Mouse (Mus musculus) neural tube, embryonic 15.5 days (tissue): ENCODE data around the gene Bco2. TPM values are rescaled to one million over a fixed set of nuclear protein-coding genes. Genes with fewer than 3 reads are reported as not detected.

Source experiments
- ATAC-seq: fragments of 200-750 bp; cut with Nextera tagmentation; 2 replicates; pipeline ENCODE4 v1.8.0; 2017; ENCODE audit warnings: mild to moderate bottlenecking, moderate TSS enrichment, moderate library complexity; ENCODE audit not compliant: low FRiP score
- H3K27ac ChIP-seq: fragments of 300-500 bp; sonication (generic); replicated peaks from 2 replicates; pipeline ENCODE4 v1.5.1; 2015; ENCODE audit warnings: mild to moderate bottlenecking, inconsistent platforms
- H3K27me3 ChIP-seq: fragments of 300-500 bp; sonication (generic); replicated peaks from 2 replicates; pipeline ENCODE4 v1.6.1; 2015; ENCODE audit warnings: inconsistent platforms
- H3K36me3 ChIP-seq: fragments of 300-500 bp; sonication (generic); 2 replicates; pipeline ENCODE4 v1.6.1; 2015; ENCODE audit warnings: inconsistent platforms
- H3K4me1 ChIP-seq: fragments of 300-500 bp; sonication (generic); 2 replicates; pipeline ENCODE4 v1.6.1; 2015; ENCODE audit warnings: inconsistent platforms
- H3K4me2 ChIP-seq: fragments of 300-500 bp; sonication (generic); 2 replicates; pipeline ENCODE4 v1.6.1; 2015; ENCODE audit warnings: inconsistent platforms, mild to moderate bottlenecking, moderate library complexity
- H3K4me3 ChIP-seq: fragments of 300-500 bp; sonication (generic); replicated peaks from 2 replicates; pipeline ENCODE4 v1.5.1; 2015; ENCODE audit warnings: mild to moderate bottlenecking, inconsistent platforms
- H3K9ac ChIP-seq: fragments of 300-500 bp; sonication (generic); replicated peaks from 2 replicates; pipeline ENCODE4 v1.6.1; 2015; ENCODE audit warnings: mild to moderate bottlenecking, inconsistent platforms
- H3K9me3 ChIP-seq: fragments of 300-500 bp; sonication (generic); replicated peaks from 2 replicates; pipeline ENCODE4 v1.6.1; 2016; ENCODE audit warnings: inconsistent platforms
- WGBS: fragments of 180-500 bp; shearing (Covaris S2); methylation state at CpG from one replicate; pipeline ENCODE4 v1.1.7; 2015; ENCODE audit warnings: mixed read lengths; 5-methylcytosine and 5-hydroxymethylcytosine counted together
- polyA plus RNA-seq: library from polyadenylated mRNA; unstranded; fragments of >200 nt; fragmentation: Nextera tagmentation; extraction: Ambion mirVana; gene quantifications from 2 replicates; pipeline ENCODE4 v1.2.1, GENCODE M21; 2015

The Bco2 gene
- polyA plus RNA-seq, 1 experiment from 2014 or later: 0.15 TPM

DNA sequence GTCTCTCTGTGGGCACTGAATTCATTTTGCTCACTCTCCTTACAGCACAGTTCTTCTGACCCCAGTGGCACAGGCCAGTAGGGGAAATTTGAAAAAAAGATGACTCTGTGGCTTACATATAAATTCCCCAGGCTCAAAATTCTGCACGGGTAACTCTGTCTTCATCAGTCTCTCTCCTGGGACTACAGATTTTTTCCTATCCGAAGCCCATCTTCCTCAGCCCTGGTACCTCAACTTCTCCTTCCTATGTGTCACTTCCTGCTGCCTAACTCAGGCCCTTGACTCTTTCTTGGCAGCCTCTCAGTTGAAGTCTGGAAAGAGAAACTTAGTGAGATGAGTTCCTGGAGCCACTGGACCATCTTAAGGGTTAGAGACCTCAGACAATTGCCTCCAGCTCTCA lies 1.4 kb downstream of the Bco2 start:
- H3K9ac ChIP-seq: no peak overlapping the region
- H3K4me3 ChIP-seq: no peak overlapping the region
- H3K9me3 ChIP-seq: no peaks in the 10 kb centered on the region
- H3K27me3 ChIP-seq: no peaks in the 10 kb centered on the region
- no peak overlapping the region for H3K27ac ChIP-seq
- H3K4me1 ChIP-seq: peaks cover 14% of the 10 kb centered on the region
- no peak overlapping the region for H3K4me2 ChIP-seq
- H3K36me3 ChIP-seq: no peaks in the 10 kb centered on the region
- WGBS: 89% methylated on average over 2 of the region's 2 CpGs
- ATAC-seq: no peak

DNA sequence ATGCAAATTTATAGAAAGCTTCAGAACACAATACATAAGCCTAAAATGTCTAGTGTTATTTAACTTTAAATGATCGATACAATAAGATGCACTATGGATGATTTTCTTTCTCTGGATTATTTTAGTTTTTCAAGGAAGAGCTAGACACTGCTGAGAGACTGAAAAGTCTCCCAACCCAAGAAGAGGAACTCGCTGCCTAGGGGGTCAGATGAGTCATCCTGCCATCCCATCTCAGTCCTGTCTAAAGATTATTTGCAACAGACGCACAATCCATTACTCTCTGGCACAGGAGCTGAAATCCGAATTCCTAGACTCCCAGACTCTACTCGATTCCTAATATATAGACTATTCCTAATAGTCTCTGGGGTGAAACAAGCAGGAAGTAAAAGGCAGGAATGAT lies 2.8 kb downstream of the Bco2 start:
- no peak overlapping the region for H3K4me3 ChIP-seq
- no peaks in the 10 kb centered on the region for H3K9me3 ChIP-seq
- H3K27ac ChIP-seq: no peak overlapping the region
- no peak overlapping the region for H3K4me2 ChIP-seq
- ATAC-seq: no peak
- H3K27me3 ChIP-seq: no peaks in the 10 kb centered on the region
- 94% methylated on average over 5 of the region's 5 CpGs for WGBS
- H3K36me3 ChIP-seq: no peaks in the 10 kb centered on the region
- H3K9ac ChIP-seq: no peak overlapping the region
- peaks cover 14% of the 10 kb centered on the region for H3K4me1 ChIP-seq

GRCm38 (mm10) chr9:50548936-50549335 lies 6.0 kb downstream of the Bco2 start:
- 0 out of 2 replicates have a peak, but pooled peaks cover 2% of the 10 kb centered on the region for H3K4me1 ChIP-seq
- ATAC-seq: no peak
- no peak overlapping the region for H3K9ac ChIP-seq
- H3K27ac ChIP-seq: no peak overlapping the region
- no peaks in the 10 kb centered on the region for H3K27me3 ChIP-seq
- 91% methylated on average over 4 of the region's 4 CpGs for WGBS
- H3K9me3 ChIP-seq: no peaks in the 10 kb centered on the region
- no peaks in the 10 kb centered on the region for H3K36me3 ChIP-seq
- no peak overlapping the region for H3K4me2 ChIP-seq
- H3K4me3 ChIP-seq: no peak overlapping the region

- H3K9ac ChIP-seq: no peak overlapping the region
- H3K4me1 ChIP-seq: no peaks in the 10 kb centered on the region
- WGBS: 64% methylated on average over 5 of the region's 5 CpGs
- H3K4me2 ChIP-seq: no peak overlapping the region
- no peak overlapping the region for H3K4me3 ChIP-seq
- H3K9me3 ChIP-seq: no peaks in the 10 kb centered on the region
- H3K27ac ChIP-seq: no peak overlapping the region
- no peak for ATAC-seq
- no peaks in the 10 kb centered on the region for H3K36me3 ChIP-seq
- no peaks in the 10 kb centered on the region for H3K27me3 ChIP-seq
These were observed 7.0 kb downstream of the Bco2 start for GRCm38 (mm10) chr9:50547859-50548478.

DNA sequence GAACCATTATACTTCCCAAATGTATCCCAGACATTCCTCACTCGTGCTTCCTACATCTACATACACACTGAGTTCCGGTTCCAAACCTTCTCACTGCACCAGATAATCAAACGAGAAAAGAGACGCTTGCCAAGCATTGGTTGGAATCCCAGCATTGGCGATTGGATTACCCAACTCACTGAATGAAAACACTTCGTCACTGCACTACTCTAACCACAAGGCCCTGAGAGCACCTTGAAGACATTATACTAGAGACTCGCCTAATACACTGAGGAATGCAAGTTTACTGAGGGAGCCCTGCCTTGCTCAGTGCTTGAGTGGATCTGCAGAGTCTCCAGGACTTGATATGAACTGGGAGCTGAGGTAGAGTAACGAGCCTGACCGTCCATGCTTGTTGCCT lies 12.6 kb downstream of the Bco2 start:
- H3K4me2 ChIP-seq: no peak overlapping the region
- WGBS: 80% methylated on average over 9 of the region's 9 CpGs
- H3K4me1 ChIP-seq: no peaks in the 10 kb centered on the region
- no peak overlapping the region for H3K27ac ChIP-seq
- H3K4me3 ChIP-seq: no peak overlapping the region
- no peak overlapping the region for H3K9ac ChIP-seq
- H3K9me3 ChIP-seq: no peaks in the 10 kb centered on the region
- H3K36me3 ChIP-seq: no peaks in the 10 kb centered on the region
- no peak for ATAC-seq
- no peaks in the 10 kb centered on the region for H3K27me3 ChIP-seq

DNA sequence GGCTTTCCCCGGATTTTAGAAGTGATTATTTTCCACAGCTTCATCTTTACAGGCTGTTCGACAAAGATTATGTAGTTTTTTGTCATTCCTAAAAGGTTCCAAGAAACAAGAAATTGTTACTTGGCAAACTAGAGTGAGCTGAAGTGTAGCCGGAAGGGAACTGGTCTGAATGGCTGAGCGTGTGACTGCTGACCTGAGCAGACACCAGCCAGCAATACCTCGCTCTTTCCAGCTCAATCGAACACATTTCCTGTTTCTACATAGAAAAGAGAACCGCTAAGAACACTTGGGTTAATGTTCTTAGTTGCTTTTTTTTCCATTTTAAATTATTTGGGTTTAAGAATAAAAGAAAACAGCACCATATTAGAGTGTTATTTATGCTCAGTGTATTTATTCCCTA lies 14.8 kb downstream of the Bco2 start:
- no peaks in the 10 kb centered on the region for H3K27me3 ChIP-seq
- no peak overlapping the region for H3K27ac ChIP-seq
- no peak for ATAC-seq
- no peak overlapping the region for H3K4me2 ChIP-seq
- no peak overlapping the region for H3K9ac ChIP-seq
- no peak overlapping the region for H3K4me3 ChIP-seq
- WGBS: 76% methylated on average over 7 of the region's 7 CpGs
- no peaks in the 10 kb centered on the region for H3K36me3 ChIP-seq
- H3K9me3 ChIP-seq: no peaks in the 10 kb centered on the region
- no peaks in the 10 kb centered on the region for H3K4me1 ChIP-seq

DNA sequence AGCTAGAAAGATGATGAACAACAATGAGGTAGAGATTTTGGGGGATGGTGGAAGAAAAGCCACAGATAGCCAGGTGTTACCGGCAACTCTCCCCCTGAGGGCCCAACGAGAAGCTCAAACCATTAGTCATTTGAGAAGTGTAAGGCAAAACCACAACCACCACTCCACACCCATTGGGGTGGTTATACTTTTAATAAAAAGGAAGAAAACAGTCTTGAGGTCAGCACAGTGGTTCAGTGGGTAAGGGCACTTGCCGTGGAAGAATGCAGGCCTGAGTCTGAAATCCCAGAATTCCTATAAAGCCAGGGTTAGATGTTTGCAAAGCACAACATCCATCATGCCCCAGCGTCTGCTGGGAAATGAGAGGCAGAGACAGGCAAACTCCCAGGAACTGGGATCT lies 17.7 kb downstream of the Bco2 start:
- H3K4me1 ChIP-seq: no peaks in the 10 kb centered on the region
- WGBS: 78% methylated on average over 4 of the region's 4 CpGs
- no peak for ATAC-seq
- no peak overlapping the region for H3K4me3 ChIP-seq
- H3K36me3 ChIP-seq: no peaks in the 10 kb centered on the region
- no peaks in the 10 kb centered on the region for H3K27me3 ChIP-seq
- no peak overlapping the region for H3K9ac ChIP-seq
- H3K4me2 ChIP-seq: no peak overlapping the region
- H3K27ac ChIP-seq: no peak overlapping the region
- no peaks in the 10 kb centered on the region for H3K9me3 ChIP-seq

- Histone ChIP-seq H3K4me2 (no peak overlapping the region), H3K9me3 (no peaks in the 10 kb centered on the region), H3K36me3 (no peaks in the 10 kb centered on the region), H3K27me3 (no peaks in the 10 kb centered on the region), H3K4me1 (no peaks in the 10 kb centered on the region), H3K27ac (no peak overlapping the region), H3K9ac (no peak overlapping the region), H3K4me3 (no peak overlapping the region)
- WGBS: 86% methylated on average over 7 of the region's 7 CpGs
- no peak for ATAC-seq
These were observed 18.3 kb downstream of the Bco2 start for GRCm38 (mm10) chr9:50536603-50537135.

DNA sequence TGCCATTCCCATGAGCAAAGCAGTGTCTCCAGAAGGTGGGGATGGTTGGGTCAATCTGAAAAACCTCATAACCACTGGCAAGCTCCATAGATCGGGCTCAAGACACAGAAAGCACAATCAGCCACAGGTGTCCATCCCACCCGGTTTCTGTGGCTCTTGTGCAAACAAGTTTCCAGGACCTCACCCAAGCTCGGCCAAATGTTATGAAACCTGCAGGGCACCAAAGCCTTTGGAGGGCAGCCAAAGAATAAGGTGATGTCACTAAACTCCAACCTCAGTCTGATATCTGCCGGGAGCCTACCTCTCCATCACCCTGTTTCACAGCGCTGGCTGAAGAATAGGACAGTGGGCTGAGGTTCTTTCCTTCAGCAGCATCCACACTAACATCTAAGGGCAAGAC lies 19.1 kb downstream of the Bco2 start:
- no peak for ATAC-seq
- WGBS: 83% methylated on average over 5 of the region's 5 CpGs
- H3K27ac ChIP-seq: no peak overlapping the region
- H3K4me2 ChIP-seq: no peak overlapping the region
- H3K4me1 ChIP-seq: no peaks in the 10 kb centered on the region
- H3K9ac ChIP-seq: no peak overlapping the region
- no peak overlapping the region for H3K4me3 ChIP-seq
- H3K9me3 ChIP-seq: no peaks in the 10 kb centered on the region
- no peaks in the 10 kb centered on the region for H3K36me3 ChIP-seq
- no peaks in the 10 kb centered on the region for H3K27me3 ChIP-seq

DNA sequence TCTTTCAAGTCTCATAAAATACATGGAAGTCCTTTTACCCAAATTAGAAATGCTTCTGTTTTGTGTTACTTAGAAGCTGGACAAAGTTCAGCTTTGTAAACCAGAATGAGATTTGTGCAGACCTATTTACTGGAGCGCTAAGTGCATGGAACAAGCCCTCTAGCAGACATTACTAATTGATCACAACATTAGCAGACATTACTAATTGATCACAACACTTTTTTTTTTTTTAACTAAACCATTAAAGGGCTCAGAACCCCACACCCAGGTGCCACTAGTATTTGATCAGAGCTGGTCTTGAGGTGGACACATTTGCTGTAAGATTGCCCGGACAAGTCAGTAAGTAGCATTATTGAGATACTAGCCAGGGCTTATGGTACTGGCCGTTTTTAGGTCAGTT lies 21.2 kb downstream of the Bco2 start:
- Histone ChIP-seq H3K4me1 (no peaks in the 10 kb centered on the region), H3K4me3 (no peak overlapping the region), H3K4me2 (no peak overlapping the region), H3K27me3 (no peaks in the 10 kb centered on the region), H3K27ac (no peak overlapping the region), H3K36me3 (no peaks in the 10 kb centered on the region), H3K9ac (no peak overlapping the region), H3K9me3 (no peaks in the 10 kb centered on the region)
- no peak for ATAC-seq
- 84% methylated on average over 3 of the region's 3 CpGs for WGBS

- Histone ChIP-seq H3K4me2 (no peak overlapping the region), H3K36me3 (no peaks in the 10 kb centered on the region), H3K9ac (no peak overlapping the region), H3K4me3 (no peak overlapping the region), H3K27ac (no peak overlapping the region), H3K9me3 (no peaks in the 10 kb centered on the region), H3K4me1 (no peaks in the 10 kb centered on the region), H3K27me3 (no peaks in the 10 kb centered on the region)
- 85% methylated on average over 11 of the region's 11 CpGs for WGBS
- ATAC-seq: no peak
These were observed 21.7 kb downstream of the Bco2 start for GRCm38 (mm10) chr9:50533328-50533727.

- Histone ChIP-seq H3K27ac (no peak overlapping the region), H3K4me1 (peaks cover 16% of the 10 kb centered on the region), H3K27me3 (no peaks in the 10 kb centered on the region), H3K9ac (no peak overlapping the region), H3K36me3 (no peaks in the 10 kb centered on the region), H3K4me3 (no peak overlapping the region), H3K9me3 (no peaks in the 10 kb centered on the region), H3K4me2 (no peak overlapping the region)
- 36% methylated on average over 2 of the region's 2 CpGs for WGBS
- ATAC-seq: no peak
These were observed 24.1 kb downstream of the Bco2 start for GRCm38 (mm10) chr9:50530890-50531289.
